Mouse (Mus musculus) forebrain, embryonic 10.5 days (tissue): ENCODE data around the gene Sgsh. TPM values are rescaled to one million over a fixed set of nuclear protein-coding genes. Genes with fewer than 3 reads are reported as not detected.
"Not testable (repeated sequence)": the region's sequence is repeated elsewhere in the genome, so short reads cannot be mapped to it uniquely, and the experiment has no call there.

Experiments
- DNase-seq: peaks from one replicate; pipeline ENCODE4 v3.0.0-alpha.2; 2017; ENCODE audit warnings: low spot score; ENCODE audit errors: extremely low spot score
- H3K27ac ChIP-seq: fragments of 300-500 bp; sonication (generic); 2 replicates; pipeline ENCODE4 v1.5.1; 2016; ENCODE audit warnings: mild to moderate bottlenecking
- H3K27me3 ChIP-seq: fragments of 300-500 bp; sonication (generic); 2 replicates; pipeline ENCODE4 v1.6.1; 2016; ENCODE audit warnings: mild to moderate bottlenecking; ENCODE audit not compliant: poor library complexity, severe bottlenecking
- H3K36me3 ChIP-seq: fragments of 300-500 bp; sonication (generic); replicated peaks from 2 replicates; pipeline ENCODE4 v1.6.1; 2016; ENCODE audit warnings: mild to moderate bottlenecking, moderate library complexity
- H3K4me1 ChIP-seq: fragments of 300-500 bp; sonication (generic); 2 replicates; pipeline ENCODE4 v1.6.1; 2016
- H3K4me3 ChIP-seq: fragments of 300-500 bp; sonication (generic); 2 replicates; pipeline ENCODE4 v1.5.1; 2016; ENCODE audit warnings: mild to moderate bottlenecking, moderate library complexity
- H3K9me3 ChIP-seq: fragments of 300-500 bp; sonication (generic); 2 replicates; pipeline ENCODE4 v1.6.1; 2016; ENCODE audit warnings: mild to moderate bottlenecking, moderate library complexity
- WGBS: fragments of 180-500 bp; shearing (Covaris S2); methylation state at CpG from one replicate; pipeline ENCODE4 v1.1.7; 2016; 5-methylcytosine and 5-hydroxymethylcytosine counted together
- polyA plus RNA-seq: library from polyadenylated mRNA; unstranded; fragments of >200 nt; fragmentation: Nextera tagmentation; extraction: Ambion mirVana; gene quantifications from 2 replicates; pipeline ENCODE4 v1.2.1, GENCODE M21; 2016

Gene Sgsh
- polyA plus RNA-seq, 1 experiment from 2014 or later, result 7.5 TPM

DNA sequence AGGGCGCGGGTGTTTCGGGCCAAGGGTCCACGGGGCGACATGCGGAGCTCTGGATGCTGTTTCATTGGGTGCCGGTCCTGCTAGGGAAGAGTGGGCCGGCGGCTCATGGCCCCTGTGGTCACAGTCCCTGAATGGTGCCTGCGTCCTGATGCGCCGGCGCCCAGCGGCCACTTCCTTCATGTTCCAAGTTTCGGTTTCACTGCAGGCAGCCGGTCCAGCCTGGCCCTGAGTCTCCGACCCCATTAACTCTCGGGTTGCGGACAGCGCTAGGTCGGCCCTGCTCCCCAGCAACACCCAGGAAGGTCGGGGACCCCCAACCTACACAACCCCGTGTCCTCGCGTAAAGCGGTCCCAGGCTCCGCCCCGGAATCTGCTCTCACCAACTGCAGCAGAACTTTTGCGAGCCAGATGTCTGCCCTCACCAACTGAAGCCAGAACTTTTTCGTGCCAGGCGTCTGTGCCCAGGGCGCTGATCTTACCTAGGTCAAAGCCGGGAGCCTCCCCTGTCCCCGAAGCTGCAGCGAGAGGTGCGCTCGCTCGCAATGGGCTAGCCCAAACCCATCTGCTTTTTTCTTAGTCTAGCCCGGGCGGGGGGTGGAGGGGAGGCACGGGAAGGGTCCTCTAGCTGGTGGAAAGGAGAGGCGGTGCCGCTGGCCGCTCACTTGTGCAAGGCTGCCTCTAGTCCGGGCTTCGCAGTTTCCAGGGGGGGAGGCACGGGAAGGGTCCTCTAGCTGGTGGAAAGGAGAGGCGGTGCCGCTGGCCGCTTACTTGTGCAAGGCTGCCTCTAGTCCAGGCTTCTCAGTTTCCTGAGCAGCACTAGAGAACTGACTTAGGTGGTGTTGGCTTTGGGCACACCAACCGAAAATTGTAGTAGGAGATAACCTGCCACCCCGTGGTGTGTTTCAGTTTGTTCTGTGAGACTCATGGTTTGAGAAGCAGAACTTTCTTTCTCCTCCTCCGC, 35.2 kb upstream of the Sgsh start:
- WGBS, result 2% methylated on average over 53 of the region's 53 CpGs
- DNase-seq, result peak; percentile 45
- H3K36me3 ChIP-seq, result no peaks in the 10 kb centered on the region
- no peaks in the 10 kb centered on the region for H3K9me3 ChIP-seq
- H3K27me3 ChIP-seq, result peaks cover 87% of the 10 kb centered on the region
- H3K27ac ChIP-seq, result peak overlapping the region; percentile 81
- peaks cover 46% of the 10 kb centered on the region for H3K4me1 ChIP-seq
- H3K4me3 ChIP-seq, result peak overlapping the region; percentile 71

DNA sequence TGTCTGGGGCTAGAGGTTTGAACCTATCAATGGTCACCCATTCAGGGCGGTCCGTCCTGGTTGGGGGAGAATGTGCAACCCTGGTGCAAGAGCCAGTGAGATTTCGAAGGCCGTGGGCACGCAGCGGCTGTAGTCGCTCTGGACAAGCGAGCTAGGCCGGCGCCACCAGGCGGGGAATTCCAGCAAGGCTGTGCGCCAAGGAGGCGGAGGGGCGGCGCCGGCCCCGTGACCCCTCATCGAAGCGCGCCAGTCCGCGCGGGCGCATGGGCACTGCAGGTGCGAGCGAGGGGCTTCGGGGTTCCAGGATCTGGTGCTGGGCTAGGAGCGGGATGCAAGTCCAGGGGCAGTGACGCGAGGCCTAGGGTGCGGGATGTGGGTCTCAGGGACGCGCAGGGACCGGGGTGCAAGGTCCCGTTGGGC, 34.5 kb upstream of the Sgsh start:
- Histone ChIP-seq H3K4me3 (peak overlapping the region; percentile 71), H3K27ac (peak overlapping the region; percentile 81), H3K9me3 (no peaks in the 10 kb centered on the region), H3K4me1 (peaks cover 42% of the 10 kb centered on the region), H3K36me3 (no peaks in the 10 kb centered on the region), H3K27me3 (peaks cover 80% of the 10 kb centered on the region)
- DNase-seq, result peak; percentile 78
- WGBS, result 2% methylated on average over 35 of the region's 35 CpGs

DNA sequence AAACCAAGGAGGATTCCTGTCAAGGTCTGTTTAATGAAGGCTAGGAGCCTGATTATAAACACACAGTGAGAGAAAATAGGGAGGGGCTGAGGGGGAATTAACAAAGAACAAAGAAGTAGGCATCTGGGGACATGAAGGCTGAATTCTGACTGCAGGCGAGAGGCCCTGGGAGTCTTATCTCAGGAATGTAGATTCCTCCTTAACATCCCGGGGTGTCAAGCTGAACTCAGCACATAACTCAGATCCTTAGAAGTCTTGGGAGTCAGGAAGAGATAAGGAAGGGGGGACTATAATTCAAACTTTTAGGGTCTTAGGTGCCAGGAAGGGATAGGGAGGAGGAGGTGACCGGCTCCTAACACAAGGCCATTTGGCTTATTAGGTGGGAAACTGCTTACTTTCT, 31.9 kb upstream of the Sgsh start:
- not testable (repeated sequence) for DNase-seq, H3K9me3 ChIP-seq, H3K4me3 ChIP-seq, H3K27ac ChIP-seq, H3K36me3 ChIP-seq
- H3K4me1 ChIP-seq, result peaks cover 28% of the 10 kb centered on the region
- H3K27me3 ChIP-seq, result peaks cover 54% of the 10 kb centered on the region
- WGBS, result 27% methylated on average over 3 of the region's 3 CpGs

DNA sequence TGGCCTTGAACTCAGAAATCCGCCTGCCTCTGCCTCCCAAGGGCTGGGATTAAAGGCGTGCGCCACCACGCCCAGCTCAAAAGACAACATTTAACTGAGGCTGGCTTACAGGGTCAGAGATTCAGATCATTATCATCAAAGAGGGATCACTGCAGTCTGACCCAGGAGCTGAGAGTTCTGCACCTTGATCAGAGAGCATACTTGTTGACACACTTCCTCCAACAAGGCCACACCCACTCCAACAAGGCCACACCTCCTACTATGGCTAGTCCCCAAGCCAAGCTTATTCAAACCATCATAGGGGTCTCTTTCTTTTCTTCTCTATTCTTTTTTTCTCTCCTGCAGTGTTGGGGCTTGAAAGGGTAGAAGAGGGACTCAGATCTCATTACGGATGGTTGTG, 31.0 kb upstream of the Sgsh start:
- DNase-seq, result no peak
- no peaks in the 10 kb centered on the region for H3K9me3 ChIP-seq
- H3K36me3 ChIP-seq, result peaks cover 1% of the 10 kb centered on the region
- H3K27ac ChIP-seq, result no peak overlapping the region
- peaks cover 44% of the 10 kb centered on the region for H3K27me3 ChIP-seq
- WGBS, result 92% methylated on average over 5 of the region's 5 CpGs
- H3K4me1 ChIP-seq, result peaks cover 25% of the 10 kb centered on the region
- no peak overlapping the region for H3K4me3 ChIP-seq

DNA sequence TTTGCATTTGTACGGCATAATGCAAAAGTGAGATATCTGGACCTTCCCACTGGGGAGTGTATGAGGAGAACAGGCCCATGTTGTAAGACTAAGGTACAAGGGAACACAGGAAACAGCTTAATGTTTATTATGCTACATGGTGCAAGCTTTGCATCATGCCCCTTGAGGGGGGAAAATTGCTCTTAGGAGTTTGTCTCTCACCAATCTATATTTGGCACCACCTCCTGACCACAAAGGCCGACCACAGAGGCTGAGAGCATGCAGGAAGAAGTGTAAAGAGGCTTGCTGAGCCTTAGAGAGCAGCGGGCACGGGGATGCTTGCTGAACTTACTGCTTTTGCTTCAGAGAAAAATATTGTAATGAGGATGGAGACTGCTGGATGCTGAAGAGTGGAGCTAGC, 29.6 kb upstream of the Sgsh start:
- Histone ChIP-seq H3K9me3 (no peaks in the 10 kb centered on the region), H3K27ac (no peak overlapping the region), H3K4me3 (no peak overlapping the region), H3K27me3 (peaks cover 30% of the 10 kb centered on the region), H3K36me3 (peaks cover 11% of the 10 kb centered on the region), H3K4me1 (peaks cover 14% of the 10 kb centered on the region)
- no peak for DNase-seq
- 81% methylated on average over 4 of the region's 4 CpGs for WGBS

DNA sequence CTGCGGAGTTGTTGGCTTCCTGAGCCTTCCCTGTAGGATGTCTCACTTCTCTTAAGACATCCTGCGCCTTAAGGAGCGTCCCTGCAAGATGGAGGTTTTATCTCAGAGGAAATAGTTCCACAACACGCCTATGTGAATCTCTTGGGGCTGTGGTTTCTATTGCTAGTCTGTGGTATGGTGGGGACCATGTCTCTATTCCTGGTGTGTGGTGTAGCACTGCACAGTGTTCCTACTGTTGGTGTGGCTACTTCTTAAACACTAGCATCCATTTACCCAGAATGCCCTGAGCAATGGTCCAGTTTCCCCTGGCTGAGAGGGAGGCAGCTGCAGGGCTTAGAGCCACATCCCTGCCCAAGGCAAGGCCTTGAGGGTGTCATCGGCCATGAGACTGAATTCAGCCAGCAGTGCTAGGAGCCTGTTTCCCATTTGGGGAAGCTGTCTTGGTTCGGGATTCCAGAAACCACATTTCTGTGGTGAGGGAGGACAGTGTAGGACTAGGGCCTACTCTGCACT, 27.1 kb upstream of the Sgsh start:
- Histone ChIP-seq H3K36me3 (peaks cover 37% of the 10 kb centered on the region), H3K9me3 (no peaks in the 10 kb centered on the region), H3K27ac (no peak overlapping the region), H3K4me1 (0 out of 2 replicates have a peak, but pooled peaks cover 9% of the 10 kb centered on the region), H3K27me3 (peaks cover 5% of the 10 kb centered on the region), H3K4me3 (no peak overlapping the region)
- DNase-seq, result no peak
- 73% methylated on average over 6 of the region's 6 CpGs for WGBS

DNA sequence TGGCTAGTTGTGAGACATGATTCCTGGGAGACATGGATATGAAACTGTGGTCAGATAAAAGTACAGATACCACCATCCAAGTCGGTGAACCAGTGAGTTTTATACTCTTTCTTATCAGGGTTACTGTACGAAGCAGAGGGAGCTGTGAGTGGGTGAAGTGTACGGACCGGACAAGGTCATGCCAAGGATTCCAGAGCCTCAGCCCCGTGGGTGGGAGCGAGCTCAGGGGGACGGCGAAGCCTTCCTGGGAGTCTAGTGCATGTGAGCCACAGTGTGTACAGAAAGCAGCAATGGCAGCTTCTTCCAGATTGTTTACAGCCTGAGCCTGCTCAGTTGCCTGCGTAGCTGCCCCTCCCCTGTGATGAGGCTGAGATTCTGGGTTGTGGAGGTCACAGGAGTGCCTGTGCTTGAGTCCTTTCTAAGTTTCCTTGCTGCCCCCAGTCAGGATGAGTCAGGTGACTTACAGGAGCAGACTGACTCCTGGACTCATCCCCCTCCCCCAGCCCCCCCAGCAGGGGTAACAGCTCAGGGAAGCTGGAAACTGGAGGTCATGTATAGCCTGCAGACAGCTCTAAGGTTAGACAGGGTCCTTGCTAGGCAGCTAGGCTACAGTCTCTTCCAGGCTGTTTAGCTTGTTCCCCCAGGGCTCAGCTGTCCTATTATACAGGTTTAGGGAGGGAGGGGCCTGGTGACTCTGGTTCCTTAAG, 26.4 kb upstream of the Sgsh start:
- no peak overlapping the region for H3K27ac ChIP-seq
- no peak overlapping the region for H3K4me3 ChIP-seq
- WGBS, result 84% methylated on average over 9 of the region's 9 CpGs
- H3K9me3 ChIP-seq, result no peaks in the 10 kb centered on the region
- DNase-seq, result no peak
- H3K4me1 ChIP-seq, result 0 out of 2 replicates have a peak, but pooled peaks cover 4% of the 10 kb centered on the region
- peaks cover 43% of the 10 kb centered on the region for H3K36me3 ChIP-seq
- H3K27me3 ChIP-seq, result no peaks in the 10 kb centered on the region

DNA sequence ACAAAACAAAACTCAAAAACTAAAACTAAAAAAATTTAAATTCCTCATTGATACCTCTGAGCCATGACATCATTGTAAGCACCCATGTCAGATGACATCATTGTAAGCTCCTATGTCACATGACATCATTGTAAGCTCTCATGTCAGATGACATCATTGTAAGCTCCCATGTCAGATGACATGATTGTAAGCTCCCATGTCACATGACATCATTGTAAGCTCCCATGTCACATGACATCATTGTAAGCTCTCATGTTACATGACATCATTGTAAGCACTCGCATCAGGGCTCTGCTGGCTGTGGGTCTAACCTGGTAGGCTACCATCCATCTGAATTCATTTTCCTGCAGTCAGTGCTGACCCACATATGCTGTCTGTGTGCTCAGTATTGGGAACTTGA, 23.2 kb upstream of the Sgsh start:
- H3K27me3 ChIP-seq, result no peaks in the 10 kb centered on the region
- H3K36me3 ChIP-seq, result peaks cover 59% of the 10 kb centered on the region

DNA sequence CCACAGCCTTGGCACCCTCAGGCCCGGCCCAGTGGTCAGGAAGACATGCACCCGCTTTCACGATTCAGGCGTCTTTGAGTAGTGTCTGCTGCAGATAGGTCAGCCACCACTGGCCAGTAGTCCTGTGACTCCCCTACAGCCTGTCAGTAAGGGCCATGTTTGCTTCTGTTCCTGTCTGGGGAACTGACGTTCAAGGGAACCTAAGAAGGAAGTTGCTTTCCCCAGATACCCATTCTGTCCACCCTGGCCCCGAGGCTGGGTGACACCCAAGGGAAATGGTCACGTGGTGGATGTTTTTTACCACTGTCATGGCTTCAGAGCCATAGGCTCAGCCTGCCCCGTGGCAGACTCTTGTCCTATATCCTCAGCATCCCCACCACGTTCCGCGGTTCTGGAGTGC, 22.0 kb upstream of the Sgsh start:
- Histone ChIP-seq H3K27ac (no peak overlapping the region), H3K4me3 (no peak overlapping the region), H3K36me3 (peaks cover 59% of the 10 kb centered on the region), H3K4me1 (0 out of 2 replicates have a peak, but pooled peaks cover 4% of the 10 kb centered on the region), H3K27me3 (no peaks in the 10 kb centered on the region), H3K9me3 (no peaks in the 10 kb centered on the region)
- 92% methylated on average over 11 of the region's 11 CpGs for WGBS
- DNase-seq, result no peak

More for the DNA sequence above, 23.2 kb upstream of the Sgsh start:
- Histone ChIP-seq H3K4me3 (no peak overlapping the region), H3K27ac (no peak overlapping the region), H3K9me3 (no peaks in the 10 kb centered on the region), H3K4me1 (0 out of 2 replicates have a peak, but pooled peaks cover 4% of the 10 kb centered on the region)
- DNase-seq, result no peak
- WGBS, result 93% methylated on average over 1 of the region's 1 CpGs

DNA sequence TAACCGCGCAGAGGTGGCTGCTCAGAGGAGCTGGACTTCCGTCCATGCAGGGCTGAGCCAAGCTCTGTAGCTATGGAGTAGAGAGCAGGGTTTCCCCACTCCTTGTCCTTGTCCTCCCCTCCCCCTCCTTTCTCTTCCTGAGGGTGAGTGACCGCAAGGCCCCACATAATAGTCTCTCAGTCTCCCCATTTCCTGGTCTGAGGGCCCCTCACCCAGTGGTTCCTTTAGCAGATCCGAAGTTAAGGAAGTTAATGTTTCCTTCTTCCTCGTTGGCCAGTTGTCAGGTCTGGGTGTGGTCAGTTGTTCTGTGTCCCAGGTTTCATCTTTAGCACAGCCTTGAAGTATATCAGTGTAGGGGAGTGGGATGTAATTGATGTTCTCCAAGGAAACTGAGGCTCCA, 20.1 kb upstream of the Sgsh start:
- Histone ChIP-seq H3K36me3 (peaks cover 58% of the 10 kb centered on the region), H3K4me3 (no peak overlapping the region), H3K4me1 (no peaks in the 10 kb centered on the region), H3K27ac (no peak overlapping the region), H3K9me3 (no peaks in the 10 kb centered on the region), H3K27me3 (no peaks in the 10 kb centered on the region)
- DNase-seq, result no peak
- WGBS, result 83% methylated on average over 6 of the region's 6 CpGs

DNA sequence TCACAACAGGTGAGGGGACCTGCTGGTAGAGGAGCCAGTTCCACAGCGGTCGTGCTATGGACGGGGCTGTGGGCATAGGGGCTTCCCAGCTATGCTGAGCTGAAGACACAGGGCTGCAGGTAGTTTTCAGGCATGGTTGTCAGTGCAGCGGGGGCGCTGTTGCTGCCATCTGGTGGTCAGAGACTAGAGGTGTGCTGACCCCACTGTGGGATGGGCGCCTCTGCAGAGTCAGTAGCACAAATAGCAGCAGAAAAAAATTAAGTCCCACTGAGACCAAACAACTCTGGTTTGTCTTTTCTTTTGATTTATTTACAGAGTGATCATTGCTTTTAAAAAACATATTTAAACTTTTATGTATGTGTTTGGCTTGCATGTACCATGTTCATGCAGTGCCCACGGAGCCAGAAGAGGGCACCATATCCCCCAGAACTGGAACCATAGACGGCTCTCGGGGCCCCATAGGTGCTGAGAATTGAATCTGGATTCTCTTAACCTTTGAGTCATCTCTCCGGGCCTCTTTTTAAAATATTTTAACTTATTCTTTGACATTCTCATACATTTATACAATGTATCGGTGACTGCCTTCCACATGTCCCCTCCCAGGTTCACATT, 8.3 kb upstream of the Sgsh start:
- WGBS, result 31% methylated on average over 11 of the region's 11 CpGs
- Histone ChIP-seq H3K4me1 (peaks cover 21% of the 10 kb centered on the region), H3K4me3 (peak overlapping the region; percentile 44), H3K9me3 (no peaks in the 10 kb centered on the region), H3K27me3 (no peaks in the 10 kb centered on the region), H3K27ac (peak overlapping the region; percentile 87), H3K36me3 (peaks cover 71% of the 10 kb centered on the region)
- DNase-seq, result peak; percentile 80

DNA sequence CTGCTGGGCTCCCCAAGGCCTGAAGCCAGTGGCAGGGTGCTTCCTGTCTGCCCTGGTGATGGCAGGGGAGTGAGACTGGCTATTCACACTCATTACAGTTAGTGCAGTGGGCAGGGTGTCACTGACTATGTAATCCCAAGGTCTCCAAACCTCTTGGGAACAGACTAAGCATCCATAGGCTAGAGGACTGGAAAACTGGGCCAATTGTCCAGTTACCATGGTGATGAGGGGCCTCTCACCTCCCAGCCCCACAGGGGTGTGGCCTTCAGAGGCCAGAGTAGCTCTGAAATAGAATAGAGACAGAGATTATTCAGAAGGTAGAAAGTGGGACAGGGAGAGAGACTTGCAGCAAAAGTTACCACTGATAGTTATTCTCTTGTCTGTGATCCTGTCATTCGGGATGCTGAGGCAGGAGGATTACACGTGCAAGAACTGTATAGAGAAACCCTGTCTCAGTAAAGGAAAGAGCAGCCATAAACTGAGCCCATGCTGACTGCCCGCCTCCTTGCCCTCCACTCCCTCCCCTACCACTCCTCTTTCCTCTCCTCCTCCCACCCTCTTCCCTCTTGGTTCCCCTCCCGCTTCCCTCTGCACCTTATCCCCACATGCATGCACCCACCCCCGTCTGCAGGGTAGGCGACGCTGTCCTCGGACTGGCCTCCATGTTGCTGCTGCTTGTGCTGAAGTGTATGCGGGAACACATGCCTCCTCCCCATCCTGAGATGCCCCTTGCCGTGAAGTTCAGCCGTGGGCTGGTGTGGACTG, 7.6 kb upstream of the Sgsh start:
- WGBS, result 33% methylated on average over 11 of the region's 11 CpGs
- Histone ChIP-seq H3K27me3 (no peaks in the 10 kb centered on the region), H3K36me3 (peaks cover 72% of the 10 kb centered on the region), H3K9me3 (no peaks in the 10 kb centered on the region), H3K4me3 (peak overlapping the region; percentile 44), H3K4me1 (peaks cover 21% of the 10 kb centered on the region), H3K27ac (peak overlapping the region; percentile 87)
- peak; percentile 49 for DNase-seq
